Mouse (Mus musculus): ENCODE measurements around the gene Senp6.

DNA sequence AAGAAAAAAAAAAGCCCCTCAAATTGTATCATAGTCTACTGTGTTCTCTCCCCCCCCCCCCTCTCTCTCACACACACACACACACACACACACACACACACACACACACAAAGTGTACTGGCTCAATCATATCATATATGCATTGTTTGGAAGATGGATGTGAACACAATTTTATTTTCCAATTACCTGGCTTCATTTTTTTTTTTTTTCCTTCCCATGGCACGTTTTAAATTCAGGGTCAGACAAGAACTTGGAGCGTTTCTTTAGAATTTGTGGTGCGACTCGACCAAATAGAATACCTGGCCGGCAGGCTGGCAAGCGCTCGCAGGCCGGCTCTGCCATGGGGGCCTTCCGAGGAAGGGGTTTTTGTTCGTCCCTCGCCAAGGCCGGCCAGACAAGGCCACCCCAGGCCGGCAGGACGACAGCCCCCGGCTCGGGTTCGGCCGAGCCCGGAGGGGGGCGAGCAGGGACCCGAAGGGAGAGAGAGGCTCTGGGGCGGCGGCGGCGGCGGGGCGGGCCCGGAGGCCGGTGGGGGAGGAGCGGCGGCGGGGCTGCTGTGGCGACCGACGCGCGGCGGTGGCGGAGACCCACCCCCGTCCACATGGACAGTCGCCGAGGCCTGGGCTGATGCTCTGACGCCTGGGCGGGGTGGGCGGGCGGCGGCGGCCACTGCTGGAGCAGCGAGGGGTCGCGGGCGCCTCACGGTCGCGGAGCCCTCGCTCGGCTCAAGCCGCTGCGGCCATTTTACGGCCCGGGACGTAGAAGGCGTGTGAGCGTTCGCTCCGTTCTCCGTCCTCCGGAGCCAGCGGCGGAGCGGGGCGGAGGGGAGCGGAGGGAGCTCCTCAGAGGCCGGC is at the start of gene Senp6:
- TF ChIP-seq CHD2 (IDR thresholded peaks at IDR 0.05; ENCODE audit: low read depth, low read length) (no peak), ZC3H11A (IDR thresholded peaks at IDR 0.05; ENCODE audit: borderline replicate concordance, low read depth, low read length) (no peak)
